Mouse (Mus musculus) hindbrain, embryonic 11.5 days (tissue): ENCODE results near the gene Hs1bp3. TPM values are rescaled to one million over a fixed set of nuclear protein-coding genes. Genes with fewer than 3 reads are reported as not detected.

Source experiments
- ATAC-seq: fragments of 200-750 bp; cut with Nextera tagmentation; 2 replicates; pipeline ENCODE4 v1.8.0; 2017; ENCODE audit warnings: mild to moderate bottlenecking, moderate TSS enrichment, moderate library complexity; ENCODE audit not compliant: low FRiP score
- DNase-seq: peaks from one replicate; pipeline ENCODE4 v3.0.0-alpha.2; 2015; ENCODE audit warnings: low spot score
- H3K27ac ChIP-seq: fragments of 300-500 bp; sonication (generic); 2 replicates; pipeline ENCODE4 v1.5.1; 2014; ENCODE audit warnings: mild to moderate bottlenecking, low read depth, low read length
- H3K27me3 ChIP-seq: fragments of 300-500 bp; sonication (generic); 2 replicates; pipeline ENCODE4 v1.6.1; 2014; ENCODE audit warnings: mild to moderate bottlenecking, low read length, moderate library complexity, mixed read lengths; ENCODE audit not compliant: control insufficient read depth, insufficient read depth
- H3K36me3 ChIP-seq: fragments of 300-500 bp; sonication (generic); 2 replicates; pipeline ENCODE4 v1.6.1; 2014; ENCODE audit warnings: mild to moderate bottlenecking, low read length, moderate library complexity, mixed read lengths; ENCODE audit not compliant: control insufficient read depth, insufficient read depth
- H3K4me1 ChIP-seq: fragments of 300-500 bp; sonication (generic); replicated peaks from 2 replicates; pipeline ENCODE4 v1.6.1; 2014; ENCODE audit warnings: low read length, mixed read lengths; ENCODE audit not compliant: control insufficient read depth, insufficient read depth
- H3K4me2 ChIP-seq: fragments of 300-500 bp; sonication (generic); replicated peaks from 2 replicates; pipeline ENCODE4 v1.6.1; 2014; ENCODE audit warnings: mild to moderate bottlenecking, low read depth, low read length
- H3K4me3 ChIP-seq: fragments of 300-500 bp; sonication (generic); 2 replicates; pipeline ENCODE4 v1.5.1; 2014; ENCODE audit warnings: low read depth, low read length
- H3K9ac ChIP-seq: fragments of 300-500 bp; sonication (generic); 2 replicates; pipeline ENCODE4 v1.6.1; 2014; ENCODE audit warnings: low read depth, low read length
- H3K9me3 ChIP-seq: fragments of 300-500 bp; sonication (generic); 2 replicates; pipeline ENCODE4 v1.6.1; 2016; ENCODE audit warnings: low read length; ENCODE audit not compliant: control insufficient read depth
- WGBS: fragments of 180-500 bp; shearing (Covaris S2); extraction: QIAGEN DNeasy Blood & Tissue Kit; methylation state at CpG from one replicate; pipeline ENCODE4 v1.1.7; 2014; 5-methylcytosine and 5-hydroxymethylcytosine counted together
- polyA plus RNA-seq: library from polyadenylated mRNA; unstranded; fragments of >200 nt; fragmentation: Nextera tagmentation; extraction: Ambion mirVana; gene quantifications from 2 replicates; pipeline ENCODE4 v1.2.1, GENCODE M21; 2014

Hs1bp3 gene
- polyA plus RNA-seq, 1 experiment from 2014 or later, result 6.9 TPM

DNA sequence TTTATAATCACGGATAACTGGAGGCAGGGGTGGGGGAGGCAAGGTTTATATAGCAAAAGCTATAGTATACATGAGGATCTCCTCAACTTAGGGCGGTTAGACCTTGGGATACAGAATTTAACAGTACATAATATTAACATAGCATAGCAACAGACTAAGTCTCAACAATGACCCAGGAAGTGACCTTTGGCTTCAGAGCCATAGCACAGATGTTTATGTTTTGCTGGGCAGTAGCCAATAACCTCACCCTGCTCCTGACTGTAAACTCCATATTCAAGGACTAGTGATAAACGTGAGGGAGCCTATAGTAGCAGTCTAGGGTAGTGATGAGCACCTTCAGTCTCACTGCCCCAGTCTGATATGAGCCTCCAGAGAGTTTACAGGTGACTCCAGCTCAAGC is 53.5 kb downstream of the Hs1bp3 start:
- WGBS, result 66% methylated on average over 3 of the region's 3 CpGs
- no peak overlapping the region for H3K9ac ChIP-seq
- DNase-seq (no peak), ATAC-seq (no peak)
- no peaks in the 10 kb centered on the region for H3K36me3 ChIP-seq
- H3K9me3 ChIP-seq, result no peaks in the 10 kb centered on the region
- no peak overlapping the region for H3K4me3 ChIP-seq
- H3K4me2 ChIP-seq, result no peak overlapping the region
- no peaks in the 10 kb centered on the region for H3K4me1 ChIP-seq
- H3K27ac ChIP-seq, result no peak overlapping the region
- no peaks in the 10 kb centered on the region for H3K27me3 ChIP-seq

DNA sequence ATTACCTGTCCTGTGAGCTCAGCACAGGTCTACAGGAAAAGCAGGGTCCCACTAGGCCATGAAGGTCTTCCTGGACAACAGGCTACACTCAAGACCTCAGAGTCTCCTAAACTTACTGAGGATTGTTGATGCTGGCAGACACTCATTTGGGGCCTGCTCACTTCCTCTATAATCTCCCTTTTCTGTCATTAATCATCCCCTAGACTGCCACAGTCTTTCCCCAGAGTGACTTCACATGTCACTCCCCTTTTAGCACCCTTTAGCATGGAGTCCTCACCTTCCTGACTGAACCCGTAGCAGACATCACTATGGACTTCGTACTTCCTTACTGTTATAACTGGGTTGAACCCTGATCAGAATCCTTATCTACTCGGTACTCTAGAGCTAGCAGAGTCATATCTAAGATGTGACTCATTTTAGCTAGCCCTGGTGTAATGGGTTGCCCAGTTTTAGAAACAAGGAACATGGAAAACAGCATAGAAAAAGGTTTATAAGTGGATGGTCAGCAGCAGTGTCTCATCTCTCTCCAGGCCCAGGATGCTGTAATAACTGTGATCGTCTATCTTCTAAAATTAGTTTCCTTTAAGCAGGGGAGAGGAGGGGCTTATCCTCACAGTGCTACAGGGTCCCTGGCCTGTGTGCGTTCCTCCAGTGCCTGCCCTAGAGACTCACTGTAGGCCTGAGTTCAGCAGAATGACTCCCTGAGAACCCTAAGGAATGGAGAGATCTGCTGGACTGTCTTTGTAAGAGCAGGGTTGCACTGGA is 58.7 kb downstream of the Hs1bp3 start:
- Histone ChIP-seq H3K27me3 (no peaks in the 10 kb centered on the region), H3K4me2 (no peak overlapping the region), H3K4me3 (no peak overlapping the region), H3K27ac (no peak overlapping the region), H3K4me1 (no peaks in the 10 kb centered on the region), H3K9me3 (no peaks in the 10 kb centered on the region), H3K36me3 (no peaks in the 10 kb centered on the region), H3K9ac (no peak overlapping the region)
- DNase-seq (no peak), ATAC-seq (no peak)
- 82% methylated on average over 5 of the region's 5 CpGs for WGBS

DNA sequence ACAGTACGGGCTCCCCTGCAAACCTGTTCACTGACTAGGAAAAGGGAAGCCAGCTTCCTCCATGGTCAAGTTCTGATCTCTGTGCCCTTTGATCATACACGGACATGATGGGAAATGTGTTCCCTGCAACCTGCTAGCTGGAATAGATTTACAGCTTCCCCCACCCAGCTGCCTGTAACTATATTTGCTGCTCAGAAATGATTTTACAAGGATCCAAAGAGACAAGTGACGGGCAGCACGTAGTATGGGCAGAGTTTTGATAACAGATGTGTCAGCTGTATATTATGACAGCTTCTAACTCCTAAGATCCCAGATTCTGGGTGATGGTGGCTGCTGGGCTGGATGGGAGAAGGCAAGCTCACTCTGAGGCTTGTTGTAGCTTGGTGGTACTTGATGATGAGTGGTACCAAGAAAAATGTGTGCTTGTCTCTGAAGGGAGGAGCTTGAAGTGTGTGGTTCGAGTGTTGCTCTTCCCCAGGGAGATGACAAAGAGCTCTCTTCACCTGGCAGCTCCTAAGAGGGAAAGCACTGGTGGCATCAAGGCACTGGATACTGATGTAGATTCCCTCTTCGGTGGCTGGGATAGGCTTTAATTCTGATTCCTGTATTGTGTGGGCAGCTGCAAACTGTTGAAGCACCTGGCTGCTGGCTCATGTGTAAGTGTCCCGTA is 59.4 kb downstream of the Hs1bp3 start:
- no peak overlapping the region for H3K9ac ChIP-seq
- no peaks in the 10 kb centered on the region for H3K4me1 ChIP-seq
- H3K4me3 ChIP-seq, result no peak overlapping the region
- H3K4me2 ChIP-seq, result no peak overlapping the region
- DNase-seq (no peak), ATAC-seq (no peak)
- H3K36me3 ChIP-seq, result no peaks in the 10 kb centered on the region
- no peak overlapping the region for H3K27ac ChIP-seq
- no peaks in the 10 kb centered on the region for H3K27me3 ChIP-seq
- 84% methylated on average over 7 of the region's 7 CpGs for WGBS
- H3K9me3 ChIP-seq, result no peaks in the 10 kb centered on the region

GRCm38 (mm10) chr12:8373741-8374140 is 60.5 kb downstream of the Hs1bp3 start:
- Histone ChIP-seq H3K36me3 (no peaks in the 10 kb centered on the region), H3K4me3 (no peak overlapping the region), H3K9ac (no peak overlapping the region), H3K9me3 (no peaks in the 10 kb centered on the region), H3K4me1 (no peaks in the 10 kb centered on the region), H3K27me3 (no peaks in the 10 kb centered on the region), H3K27ac (no peak overlapping the region), H3K4me2 (no peak overlapping the region)
- ATAC-seq (no peak), DNase-seq (no peak)
- 77% methylated on average over 5 of the region's 5 CpGs for WGBS

GRCm38 (mm10) chr12:8377169-8377568 is 63.9 kb downstream of the Hs1bp3 start:
- Histone ChIP-seq H3K4me1 (no peaks in the 10 kb centered on the region), H3K9ac (no peak overlapping the region), H3K27ac (no peak overlapping the region), H3K4me3 (no peak overlapping the region), H3K9me3 (no peaks in the 10 kb centered on the region), H3K36me3 (no peaks in the 10 kb centered on the region), H3K27me3 (no peaks in the 10 kb centered on the region), H3K4me2 (no peak overlapping the region)
- WGBS, result 86% methylated on average over 1 of the region's 1 CpGs
- DNase-seq (no peak), ATAC-seq (no peak)

DNA sequence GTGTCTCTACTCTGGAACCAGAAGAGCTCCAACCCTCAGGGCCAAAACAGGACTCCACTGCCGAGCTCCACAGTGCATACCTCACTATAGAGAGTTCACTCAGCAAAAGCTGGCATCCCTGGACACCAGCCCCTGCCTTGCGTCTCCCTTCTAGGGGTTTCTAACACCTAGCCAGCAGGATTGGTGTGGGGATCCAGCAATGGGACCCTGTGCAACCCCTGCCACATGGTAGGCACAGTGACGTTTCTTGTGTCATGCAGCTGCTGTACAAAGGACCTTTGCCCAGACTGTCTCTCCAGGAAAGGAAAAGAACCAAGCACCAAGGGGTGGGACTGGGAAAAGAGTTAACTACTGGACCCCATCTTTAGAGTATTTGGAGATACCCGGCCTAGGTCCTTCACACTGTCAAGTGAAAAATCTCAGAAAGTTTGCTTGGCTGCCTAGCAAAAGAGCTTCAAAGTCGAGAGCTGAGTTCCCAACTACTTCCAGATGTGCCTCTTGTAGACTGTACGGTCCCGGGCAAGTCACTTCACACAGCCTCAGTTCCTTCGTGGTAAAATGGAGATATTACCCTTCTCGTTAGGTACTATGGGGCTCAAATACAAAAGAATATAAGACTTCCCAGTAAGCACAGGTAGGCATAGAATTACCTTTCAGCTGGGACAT is 64.9 kb downstream of the Hs1bp3 start:
- Histone ChIP-seq H3K27ac (no peak overlapping the region), H3K27me3 (no peaks in the 10 kb centered on the region), H3K4me1 (no peaks in the 10 kb centered on the region), H3K4me3 (no peak overlapping the region), H3K9me3 (no peaks in the 10 kb centered on the region), H3K9ac (no peak overlapping the region), H3K4me2 (no peak overlapping the region), H3K36me3 (no peaks in the 10 kb centered on the region)
- WGBS, result 69% methylated on average over 9 of the region's 9 CpGs
- DNase-seq (no peak), ATAC-seq (no peak)

- 66% methylated on average over 8 of the region's 8 CpGs for WGBS
Observed at GRCm38 (mm10) chr12:8379795-8380521, 66.7 kb downstream of the Hs1bp3 start.

GRCm38 (mm10) chr12:8380944-8381343 is 67.7 kb downstream of the Hs1bp3 start:
- DNase-seq (no peak), ATAC-seq (no peak)
- no peak overlapping the region for H3K4me3 ChIP-seq
- no peak overlapping the region for H3K27ac ChIP-seq
- H3K9me3 ChIP-seq, result no peaks in the 10 kb centered on the region
- no peaks in the 10 kb centered on the region for H3K27me3 ChIP-seq
- no peaks in the 10 kb centered on the region for H3K4me1 ChIP-seq
- no peak overlapping the region for H3K4me2 ChIP-seq
- no peak overlapping the region for H3K9ac ChIP-seq
- WGBS, result 73% methylated on average over 9 of the region's 9 CpGs
- H3K36me3 ChIP-seq, result no peaks in the 10 kb centered on the region

More at GRCm38 (mm10) chr12:8379795-8380521, 66.7 kb downstream of the Hs1bp3 start:
- no peak for ATAC-seq
- no peak overlapping the region for H3K9ac ChIP-seq
- no peak overlapping the region for H3K4me2 ChIP-seq
- DNase-seq, result no peak
- no peak overlapping the region for H3K4me3 ChIP-seq
- no peaks in the 10 kb centered on the region for H3K36me3 ChIP-seq
- no peaks in the 10 kb centered on the region for H3K27me3 ChIP-seq
- H3K9me3 ChIP-seq, result no peaks in the 10 kb centered on the region
- no peak overlapping the region for H3K27ac ChIP-seq
- no peaks in the 10 kb centered on the region for H3K4me1 ChIP-seq
